Mouse (Mus musculus) hindlimb bud, embryonic 11.5 days (tissue): Measurements from ENCODE around the gene Sfn.

Experiments
- DNase-seq: peaks from one replicate; pipeline ENCODE4 v3.0.0-alpha.2; 2012; ENCODE audit warnings: low read depth, low spot score; ENCODE audit errors: extremely low spot score

Gene Sfn

GRCm38 (mm10) chr4:133620668-133621067 lies 18.7 kb upstream of the Sfn start:
- no peak for DNase-seq

- no peak for DNase-seq
Measured at GRCm38 (mm10) chr4:133619473-133620136, 17.6 kb upstream of the Sfn start.

- no peak for DNase-seq
Measured at GRCm38 (mm10) chr4:133617936-133618335, 16.0 kb upstream of the Sfn start.

- DNase-seq, result no peak
Measured at GRCm38 (mm10) chr4:133615416-133615815, 13.4 kb upstream of the Sfn start.

- no peak for DNase-seq
Measured at GRCm38 (mm10) chr4:133614274-133614761, 12.3 kb upstream of the Sfn start.

- DNase-seq, result no peak
Measured at GRCm38 (mm10) chr4:133613867-133614266, 11.9 kb upstream of the Sfn start.

- no peak for DNase-seq
Measured at GRCm38 (mm10) chr4:133613026-133613425, 11.1 kb upstream of the Sfn start.

GRCm38 (mm10) chr4:133612416-133612815 lies 10.4 kb upstream of the Sfn start:
- DNase-seq, result no peak

- no peak for DNase-seq
Measured at GRCm38 (mm10) chr4:133611815-133612214, 9.8 kb upstream of the Sfn start.

- no peak for DNase-seq
Measured at GRCm38 (mm10) chr4:133609719-133610118, 7.8 kb upstream of the Sfn start.

- no peak for DNase-seq
Measured at GRCm38 (mm10) chr4:133607284-133607683, 5.3 kb upstream of the Sfn start.

GRCm38 (mm10) chr4:133605330-133605729 lies 3.4 kb upstream of the Sfn start:
- no peak for DNase-seq

- DNase-seq, result no peak
Measured at GRCm38 (mm10) chr4:133604856-133605255, 2.9 kb upstream of the Sfn start.

GRCm38 (mm10) chr4:133604175-133604574 lies 2.2 kb upstream of the Sfn start:
- no peak for DNase-seq

- no peak for DNase-seq
Measured at GRCm38 (mm10) chr4:133603056-133603455, 1.1 kb upstream of the Sfn start.

- no peak for DNase-seq
Measured at GRCm38 (mm10) chr4:133600306-133600705, 1.7 kb downstream of the Sfn start.

- peak; percentile 37 for DNase-seq
Measured at GRCm38 (mm10) chr4:133599571-133600073, 2.3 kb downstream of the Sfn start.

GRCm38 (mm10) chr4:133599116-133599515 lies 2.9 kb downstream of the Sfn start:
- no peak for DNase-seq

GRCm38 (mm10) chr4:133598616-133599015 lies 3.4 kb downstream of the Sfn start:
- no peak for DNase-seq

GRCm38 (mm10) chr4:133596084-133596483 lies 5.9 kb downstream of the Sfn start:
- no peak for DNase-seq

- DNase-seq, result no peak
Measured at GRCm38 (mm10) chr4:133595538-133595937, 6.4 kb downstream of the Sfn start.

GRCm38 (mm10) chr4:133592570-133592969 lies 9.4 kb downstream of the Sfn start:
- DNase-seq, result no peak
